Mouse (Mus musculus): ENCODE measurements at regions not wholly inside any gene's neighbourhood (a gene's known extent, or its start where the extent isn't known, plus 50 kb on each side); places are given as distances from the start of the nearest gene placed in this dataset.
"Not testable (repeated sequence)": the region's sequence is repeated elsewhere in the genome, so short reads cannot be mapped to it uniquely, and the experiment has no call there.

DNA sequence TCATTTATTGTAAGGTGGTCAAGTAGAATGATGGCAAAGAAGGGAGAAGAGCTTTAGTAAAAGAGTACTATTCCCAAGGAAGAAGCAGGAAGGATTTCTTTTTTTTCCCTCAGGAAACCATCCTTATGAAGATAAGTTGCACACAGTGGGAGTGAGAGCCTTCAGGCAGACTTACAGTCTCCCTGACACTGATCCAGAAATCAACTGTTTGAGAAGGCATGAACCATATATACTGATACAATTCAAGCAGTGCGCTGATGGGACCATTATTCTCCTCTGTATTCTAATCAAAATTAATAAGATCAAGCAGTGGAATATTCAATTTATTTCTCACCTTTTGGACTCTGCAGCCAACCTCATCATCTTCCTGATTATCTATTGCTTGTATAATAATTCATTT is 337.5 kb downstream of the Pros1 start:
- no peak for ATAC-seq (replicated peaks; ENCODE audit: insufficient number of reproducible peaks, low FRiP score, low TSS enrichment, low read depth)
- WGBS = 80% methylated on average over 1 of the region's 1 CpGs

DNA sequence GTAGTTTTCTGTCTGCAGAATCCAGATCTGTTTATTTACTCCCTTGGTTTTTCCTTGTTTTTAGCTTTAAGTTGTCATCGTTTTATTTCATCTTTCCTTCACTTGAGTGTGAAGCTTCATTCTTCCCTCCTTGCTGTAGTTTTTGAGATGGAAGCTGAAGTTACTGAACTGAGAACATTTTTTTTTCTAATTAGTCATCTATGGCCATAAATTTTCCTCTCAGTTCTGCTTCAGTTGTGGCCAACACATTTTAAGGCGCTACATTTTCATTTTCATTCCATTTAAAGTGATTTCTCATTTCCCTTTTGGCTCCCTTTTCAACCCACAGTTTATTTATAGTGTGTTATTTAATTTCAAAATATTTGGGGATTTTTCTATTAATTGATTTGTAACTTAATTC is 340.5 kb downstream of the Pros1 start:
- 77% methylated on average over 2 of the region's 2 CpGs for WGBS
- ATAC-seq (replicated peaks; ENCODE audit: insufficient number of reproducible peaks, low FRiP score, low TSS enrichment, low read depth) = no peak

More for the DNA sequence above, 337.5 kb downstream of the Pros1 start:
- Histone ChIP-seq H3K4me1 (ENCODE audit: control insufficient read depth, insufficient read depth, low read length) (no peaks in the 10 kb centered on the region), H3K27me3 (ENCODE audit: control insufficient read depth, insufficient read depth, low read length) (no peaks in the 10 kb centered on the region), H3K9ac (replicated peaks; ENCODE audit: low read length) (no peak overlapping the region), H3K36me3 (replicated peaks; ENCODE audit: control insufficient read depth, insufficient read depth, low read depth, low read length) (no peaks in the 10 kb centered on the region), H3K4me2 (ENCODE audit: low read depth, low read length) (no peak overlapping the region), H3K27ac (replicated peaks; ENCODE audit: low read depth, low read length) (no peak overlapping the region), H3K4me3 (ENCODE audit: low read depth, low read length) (no peak overlapping the region), H3K9me3 (replicated peaks; ENCODE audit: control insufficient read depth, low read length) (no peaks in the 10 kb centered on the region)
- no peak for DNase-seq (ENCODE audit: low spot score)

DNA sequence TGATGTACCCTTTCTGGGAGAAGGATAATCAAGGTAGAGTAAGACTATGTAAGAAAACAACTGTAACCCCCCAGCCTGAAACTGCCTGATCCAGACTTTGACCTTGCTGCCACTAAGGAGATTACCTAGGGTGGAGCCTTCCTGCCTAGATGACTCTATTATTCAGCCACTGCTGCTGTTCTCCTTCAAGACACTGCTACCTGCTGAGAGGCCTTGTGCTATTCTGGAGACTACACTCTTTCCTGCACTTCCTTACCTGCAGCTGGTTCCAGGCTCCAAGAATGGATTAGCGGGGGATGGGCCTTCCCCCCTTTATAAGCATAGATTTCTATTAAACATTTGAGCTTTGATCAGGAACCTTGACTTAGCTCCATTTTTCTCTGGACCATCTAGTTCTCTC is 359.4 kb downstream of the Pros1 start:
- H3K9me3 ChIP-seq (replicated peaks; ENCODE audit: control insufficient read depth, low read length); ATAC-seq (replicated peaks; ENCODE audit: insufficient number of reproducible peaks, low FRiP score, low TSS enrichment, low read depth); H3K36me3 ChIP-seq (replicated peaks; ENCODE audit: control insufficient read depth, insufficient read depth, low read depth, low read length); DNase-seq (ENCODE audit: low spot score); H3K9ac ChIP-seq (replicated peaks; ENCODE audit: low read length); H3K27ac ChIP-seq (replicated peaks; ENCODE audit: low read depth, low read length); H3K4me3 ChIP-seq (ENCODE audit: low read depth, low read length); H3K27me3 ChIP-seq (ENCODE audit: control insufficient read depth, insufficient read depth, low read length); H3K4me2 ChIP-seq (ENCODE audit: low read depth, low read length); H3K4me1 ChIP-seq (ENCODE audit: control insufficient read depth, insufficient read depth, low read length): not testable (repeated sequence)
- 97% methylated on average over 1 of the region's 1 CpGs for WGBS

More for the DNA sequence above, 340.5 kb downstream of the Pros1 start:
- H3K4me1 ChIP-seq (ENCODE audit: control insufficient read depth, insufficient read depth, low read length) = no peaks in the 10 kb centered on the region
- H3K27me3 ChIP-seq (ENCODE audit: control insufficient read depth, insufficient read depth, low read length) = no peaks in the 10 kb centered on the region
- no peak overlapping the region for H3K4me2 ChIP-seq (ENCODE audit: low read depth, low read length)
- H3K9ac ChIP-seq (replicated peaks; ENCODE audit: low read length) = no peak overlapping the region
- H3K27ac ChIP-seq (replicated peaks; ENCODE audit: low read depth, low read length) = no peak overlapping the region
- no peak for DNase-seq (ENCODE audit: low spot score)
- no peak overlapping the region for H3K4me3 ChIP-seq (ENCODE audit: low read depth, low read length)
- no peaks in the 10 kb centered on the region for H3K36me3 ChIP-seq (replicated peaks; ENCODE audit: control insufficient read depth, insufficient read depth, low read depth, low read length)
- no peaks in the 10 kb centered on the region for H3K9me3 ChIP-seq (replicated peaks; ENCODE audit: control insufficient read depth, low read length)

DNA sequence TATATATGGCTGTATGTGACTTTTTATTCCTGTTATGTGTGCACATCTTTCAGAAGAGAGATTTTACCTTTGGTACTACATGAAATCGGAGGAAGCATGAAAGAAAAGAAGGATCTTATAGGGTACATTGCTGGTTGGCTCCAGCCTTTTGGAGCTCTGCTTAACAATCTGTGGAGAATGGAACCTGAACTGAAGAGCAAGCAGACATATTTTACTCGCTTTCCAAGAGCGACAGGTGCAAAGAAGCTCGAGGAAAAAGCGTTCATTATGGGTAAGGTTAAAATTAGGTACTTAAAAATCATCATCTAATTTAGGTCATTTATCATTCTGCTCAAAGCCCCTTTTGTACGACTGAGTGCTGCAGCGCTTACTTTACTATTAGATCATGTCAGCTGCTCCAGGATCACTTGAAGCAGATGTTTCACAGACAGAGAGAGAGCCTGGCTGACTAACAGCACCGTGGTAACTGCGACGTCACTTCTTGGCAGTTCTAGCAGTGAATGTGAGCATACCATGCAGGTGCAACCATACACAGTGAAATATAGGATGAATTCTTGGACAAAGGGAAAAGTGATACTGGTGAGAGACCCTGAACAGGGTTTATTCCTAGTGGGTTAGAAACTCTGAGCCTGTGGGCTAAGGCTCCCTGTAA is 366.2 kb downstream of the Pros1 start:
- Histone ChIP-seq H3K4me1 (ENCODE audit: control insufficient read depth, insufficient read depth, low read length) (no peaks in the 10 kb centered on the region), H3K36me3 (replicated peaks; ENCODE audit: control insufficient read depth, insufficient read depth, low read depth, low read length) (no peaks in the 10 kb centered on the region), H3K4me2 (ENCODE audit: low read depth, low read length) (no peak overlapping the region), H3K4me3 (ENCODE audit: low read depth, low read length) (no peak overlapping the region), H3K27ac (replicated peaks; ENCODE audit: low read depth, low read length) (no peak overlapping the region), H3K9me3 (replicated peaks; ENCODE audit: control insufficient read depth, low read length) (no peaks in the 10 kb centered on the region), H3K27me3 (ENCODE audit: control insufficient read depth, insufficient read depth, low read length) (no peaks in the 10 kb centered on the region), H3K9ac (replicated peaks; ENCODE audit: low read length) (no peak overlapping the region)
- DNase-seq (ENCODE audit: low spot score) (peak; percentile 49), ATAC-seq (replicated peaks; ENCODE audit: insufficient number of reproducible peaks, low FRiP score, low TSS enrichment, low read depth) (0 out of 2 replicates have a peak, but pooled peaks have one; percentile 44)
- WGBS = 52% methylated on average over 10 of the region's 10 CpGs

DNA sequence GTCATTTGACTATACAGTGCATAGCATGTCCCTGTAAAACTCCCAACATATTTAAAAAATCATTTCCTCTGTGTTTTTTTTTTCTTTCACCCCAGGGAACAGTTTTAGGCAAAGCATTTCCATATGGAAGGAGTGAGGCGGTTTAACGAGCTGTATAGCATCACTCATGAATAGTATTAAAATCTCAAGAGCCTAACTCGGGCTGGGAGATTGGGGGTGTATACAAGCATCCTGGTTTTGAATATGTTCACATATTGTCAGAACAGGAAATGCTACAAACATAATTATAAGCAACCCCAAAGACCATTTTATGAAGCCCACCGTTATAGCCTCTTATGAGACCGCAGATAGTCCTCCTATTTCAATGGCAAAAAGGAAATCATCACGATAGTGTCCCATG is 370.5 kb downstream of the Pros1 start:
- ATAC-seq (replicated peaks; ENCODE audit: insufficient number of reproducible peaks, low FRiP score, low TSS enrichment, low read depth) = no peak
- DNase-seq (ENCODE audit: low spot score) = peak; percentile 14
- Histone ChIP-seq H3K4me3 (ENCODE audit: low read depth, low read length) (no peak overlapping the region), H3K9me3 (replicated peaks; ENCODE audit: control insufficient read depth, low read length) (no peaks in the 10 kb centered on the region), H3K4me1 (ENCODE audit: control insufficient read depth, insufficient read depth, low read length) (no peaks in the 10 kb centered on the region), H3K4me2 (ENCODE audit: low read depth, low read length) (no peak overlapping the region), H3K36me3 (replicated peaks; ENCODE audit: control insufficient read depth, insufficient read depth, low read depth, low read length) (no peaks in the 10 kb centered on the region), H3K27me3 (ENCODE audit: control insufficient read depth, insufficient read depth, low read length) (no peaks in the 10 kb centered on the region), H3K27ac (replicated peaks; ENCODE audit: low read depth, low read length) (no peak overlapping the region), H3K9ac (replicated peaks; ENCODE audit: low read length) (no peak overlapping the region)
- 72% methylated on average over 6 of the region's 6 CpGs for WGBS

DNA sequence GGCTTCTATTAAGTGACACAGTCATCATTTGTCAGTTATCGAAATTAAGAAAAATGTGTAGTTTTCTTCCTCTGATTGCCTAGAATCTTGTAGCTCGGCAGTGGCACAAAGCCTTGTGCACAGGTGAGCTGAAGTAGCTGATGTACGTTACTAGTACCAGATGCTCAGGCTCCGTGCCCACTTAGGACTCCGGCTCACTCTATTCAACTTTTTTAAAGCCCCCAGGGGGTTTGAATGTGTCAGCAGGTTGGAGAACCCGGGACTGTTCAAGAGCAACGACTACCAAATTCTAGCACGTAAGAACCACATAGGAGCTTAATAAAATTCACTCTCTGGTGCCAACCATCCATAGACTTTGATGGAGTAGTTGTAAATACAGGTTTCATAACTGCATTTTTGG is 371.0 kb downstream of the Pros1 start:
- DNase-seq (ENCODE audit: low spot score) (no peak), ATAC-seq (replicated peaks; ENCODE audit: insufficient number of reproducible peaks, low FRiP score, low TSS enrichment, low read depth) (no peak)
- WGBS = 63% methylated on average over 8 of the region's 8 CpGs
- no peak overlapping the region for H3K4me2 ChIP-seq (ENCODE audit: low read depth, low read length)
- no peak overlapping the region for H3K27ac ChIP-seq (replicated peaks; ENCODE audit: low read depth, low read length)
- H3K4me3 ChIP-seq (ENCODE audit: low read depth, low read length) = no peak overlapping the region
- no peaks in the 10 kb centered on the region for H3K4me1 ChIP-seq (ENCODE audit: control insufficient read depth, insufficient read depth, low read length)
- no peak overlapping the region for H3K9ac ChIP-seq (replicated peaks; ENCODE audit: low read length)
- no peaks in the 10 kb centered on the region for H3K36me3 ChIP-seq (replicated peaks; ENCODE audit: control insufficient read depth, insufficient read depth, low read depth, low read length)
- no peaks in the 10 kb centered on the region for H3K27me3 ChIP-seq (ENCODE audit: control insufficient read depth, insufficient read depth, low read length)
- H3K9me3 ChIP-seq (replicated peaks; ENCODE audit: control insufficient read depth, low read length) = no peaks in the 10 kb centered on the region

DNA sequence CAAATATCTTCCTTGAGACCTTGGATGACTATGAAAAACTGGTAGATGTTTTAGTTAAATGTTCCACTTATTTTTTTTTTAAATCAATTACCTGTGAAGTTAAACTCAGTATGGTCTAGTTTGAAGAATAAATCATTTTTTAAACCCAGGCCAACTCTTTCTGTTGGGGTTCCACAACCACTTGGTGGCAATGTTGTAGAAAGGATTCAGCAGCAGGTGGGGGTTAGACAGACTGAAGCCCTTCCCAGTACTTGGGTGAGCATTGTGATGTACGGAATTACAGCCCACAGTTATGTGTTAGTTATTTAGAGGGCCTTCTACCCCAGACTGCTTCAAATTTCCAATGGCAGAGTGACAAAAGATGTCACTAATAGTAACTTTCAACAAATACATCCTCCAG is 375.0 kb downstream of the Pros1 start:
- no peak overlapping the region for H3K27ac ChIP-seq (replicated peaks; ENCODE audit: low read depth, low read length)
- ATAC-seq (replicated peaks; ENCODE audit: insufficient number of reproducible peaks, low FRiP score, low TSS enrichment, low read depth) = no peak
- 36% methylated on average over 1 of the region's 1 CpGs for WGBS
- no peaks in the 10 kb centered on the region for H3K9me3 ChIP-seq (replicated peaks; ENCODE audit: control insufficient read depth, low read length)
- DNase-seq (ENCODE audit: low spot score) = peak; percentile 26
- no peak overlapping the region for H3K4me2 ChIP-seq (ENCODE audit: low read depth, low read length)
- H3K36me3 ChIP-seq (replicated peaks; ENCODE audit: control insufficient read depth, insufficient read depth, low read depth, low read length) = no peaks in the 10 kb centered on the region
- no peak overlapping the region for H3K4me3 ChIP-seq (ENCODE audit: low read depth, low read length)
- H3K4me1 ChIP-seq (ENCODE audit: control insufficient read depth, insufficient read depth, low read length) = no peaks in the 10 kb centered on the region
- H3K9ac ChIP-seq (replicated peaks; ENCODE audit: low read length) = no peak overlapping the region
- no peaks in the 10 kb centered on the region for H3K27me3 ChIP-seq (ENCODE audit: control insufficient read depth, insufficient read depth, low read length)

DNA sequence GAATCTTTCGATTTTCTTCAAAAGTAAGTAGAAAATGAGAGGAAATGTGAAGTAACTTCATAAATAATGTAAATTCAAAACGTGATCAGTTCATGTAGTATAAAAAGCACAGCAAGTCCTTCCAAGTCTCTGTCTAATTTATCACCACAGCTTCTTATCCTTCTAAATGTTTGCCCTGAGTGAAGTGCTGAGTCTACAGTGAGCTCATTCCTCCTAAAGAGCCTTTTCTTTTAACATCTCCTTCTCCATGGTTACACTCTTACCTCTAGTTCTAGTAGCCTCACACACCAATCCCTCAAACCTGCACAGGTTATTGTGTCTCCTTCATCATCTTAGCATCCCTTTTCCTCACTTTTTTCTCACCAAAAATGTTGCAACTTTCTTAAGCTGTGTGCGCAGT is 375.5 kb downstream of the Pros1 start:
- Histone ChIP-seq H3K27ac (replicated peaks; ENCODE audit: low read depth, low read length) (no peak overlapping the region), H3K9me3 (replicated peaks; ENCODE audit: control insufficient read depth, low read length) (no peaks in the 10 kb centered on the region), H3K4me2 (ENCODE audit: low read depth, low read length) (no peak overlapping the region), H3K27me3 (ENCODE audit: control insufficient read depth, insufficient read depth, low read length) (no peaks in the 10 kb centered on the region), H3K4me1 (ENCODE audit: control insufficient read depth, insufficient read depth, low read length) (no peaks in the 10 kb centered on the region), H3K4me3 (ENCODE audit: low read depth, low read length) (no peak overlapping the region), H3K36me3 (replicated peaks; ENCODE audit: control insufficient read depth, insufficient read depth, low read depth, low read length) (no peaks in the 10 kb centered on the region), H3K9ac (replicated peaks; ENCODE audit: low read length) (no peak overlapping the region)
- 77% methylated on average over 3 of the region's 3 CpGs for WGBS
- DNase-seq (ENCODE audit: low spot score) (no peak), ATAC-seq (replicated peaks; ENCODE audit: insufficient number of reproducible peaks, low FRiP score, low TSS enrichment, low read depth) (no peak)
